Mouse (Mus musculus) cortical plate, adult 2 months (tissue): ENCODE results near the gene Thada.

Experiments used
- CTCF ChIP-seq: fragments of 200-500 bp; IDR thresholded peaks from 2 replicates; pipeline ENCODE4 v1.5.1; 2011; ENCODE audit warnings: mild to moderate bottlenecking, control low read depth, low read length; ENCODE audit not compliant: insufficient read depth; ENCODE audit errors: extremely low read depth
- POLR2A ChIP-seq: fragments of 200-500 bp; IDR thresholded peaks from 2 replicates; pipeline ENCODE4 v1.6.1; 2011; ENCODE audit warnings: mild to moderate bottlenecking, low read length, control low read depth; ENCODE audit not compliant: insufficient read depth; ENCODE audit errors: extremely low read depth

- TF ChIP-seq POLR2A (no peak), CTCF (no peak)
Observed at GRCm38 (mm10) chr17:84176446-84176845, 289.6 kb downstream of the Thada start.
